Mouse (Mus musculus) erythroblast, embryonic 14.5 days (primary cell): ENCODE measurements around the gene Dpf2. TPM values are rescaled to one million over a fixed set of nuclear protein-coding genes. Genes with fewer than 3 reads are reported as not detected.

ENCODE experiments used
- H3K27me3 ChIP-seq: 2 replicates; pipeline ENCODE4 v1.6.1; 2012; ENCODE audit warnings: inconsistent platforms; ENCODE audit not compliant: control insufficient read depth
- H3K36me3 ChIP-seq: 2 replicates; pipeline ENCODE4 v1.6.1; 2012; ENCODE audit warnings: mild to moderate bottlenecking, inconsistent platforms; ENCODE audit not compliant: control insufficient read depth
- H3K4me1 ChIP-seq: 2 replicates; pipeline ENCODE4 v1.6.1; 2012; ENCODE audit warnings: inconsistent platforms; ENCODE audit not compliant: control insufficient read depth
- H3K4me3 ChIP-seq: replicated peaks from 2 replicates; pipeline ENCODE3; 2012; ENCODE audit warnings: moderate library complexity, mild to moderate bottlenecking, inconsistent platforms
- H3K9me3 ChIP-seq: 2 replicates; pipeline ENCODE4 v1.6.1; 2012; ENCODE audit warnings: low read length, inconsistent platforms, mixed read lengths; ENCODE audit not compliant: control insufficient read depth
- GATA1 ChIP-seq: IDR thresholded peaks from 2 replicates; pipeline ENCODE4 v1.6.1; 2012; ENCODE audit warnings: low read length, inconsistent platforms, mixed read lengths
- TAL1 ChIP-seq: IDR thresholded peaks from 3 replicates; pipeline ENCODE4 v1.6.1; 2012; ENCODE audit warnings: low read length, inconsistent platforms, mixed read lengths
- polyA plus RNA-seq: library from polyadenylated mRNA; stranded (reverse); fragments of >175 nt; gene quantifications from 2 replicates; pipeline ENCODE4 v1.2.3, GENCODE M21; 2012

The Dpf2 gene
- polyA plus RNA-seq, 1 experiment = 2.7 TPM

DNA sequence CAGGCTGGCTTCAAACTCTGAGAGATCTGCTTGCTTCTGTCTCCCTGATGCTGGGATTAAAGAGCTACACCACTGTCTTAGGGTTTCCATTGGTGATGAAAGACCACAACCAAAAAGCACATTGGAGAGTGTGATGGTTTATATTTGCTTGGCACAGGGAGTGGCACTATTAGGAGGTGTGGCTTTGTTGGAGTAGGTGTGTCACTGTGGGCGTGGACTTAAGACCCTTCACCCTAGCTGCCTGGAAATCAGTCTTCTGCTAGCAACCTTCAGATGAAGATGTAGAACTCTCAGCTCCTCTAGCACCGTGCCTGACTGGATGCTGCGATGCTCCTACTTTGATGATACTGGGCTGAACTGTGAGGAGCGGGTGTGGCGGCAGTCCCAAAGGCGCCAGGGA is 25.7 kb upstream of the Dpf2 start:
- H3K36me3 ChIP-seq = peaks cover 55% of the 10 kb centered on the region
- H3K27me3 ChIP-seq = peaks cover 38% of the 10 kb centered on the region
- peaks cover 47% of the 10 kb centered on the region for H3K4me1 ChIP-seq
- TF ChIP-seq TAL1 = no peak
- no peak for TF ChIP-seq GATA1
- H3K4me3 ChIP-seq = peak overlapping the region; percentile 15
- H3K9me3 ChIP-seq = 0 out of 2 replicates have a peak, but pooled peaks cover 2% of the 10 kb centered on the region

DNA sequence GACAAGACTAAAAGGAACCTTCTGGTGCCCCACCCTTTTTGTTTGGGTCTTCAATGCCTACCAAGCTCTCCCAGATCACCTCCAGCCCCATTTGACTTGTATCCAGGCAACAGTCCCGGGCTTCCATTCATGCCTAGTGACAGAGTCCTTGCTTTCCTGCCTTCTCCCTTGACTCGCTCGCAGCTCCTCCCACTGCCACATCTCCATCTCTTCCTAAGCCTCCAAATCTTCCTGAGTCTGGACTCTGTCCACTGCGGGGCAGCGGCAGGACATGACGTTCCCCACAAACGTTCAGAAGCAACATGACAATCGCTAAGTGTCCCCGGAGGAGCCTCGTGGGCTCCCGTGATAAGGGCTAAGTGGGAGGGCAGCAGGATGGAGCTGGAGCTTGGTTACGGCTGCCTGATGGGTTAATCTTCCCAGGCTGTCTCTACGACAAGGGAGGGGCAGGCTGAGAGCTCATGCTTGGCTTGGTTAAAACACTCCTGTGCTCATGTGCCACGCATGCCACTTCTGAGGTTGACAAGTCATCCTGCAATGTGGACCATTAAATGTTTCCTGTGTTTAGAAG is 25.1 kb upstream of the Dpf2 start:
- H3K4me1 ChIP-seq = peaks cover 47% of the 10 kb centered on the region
- H3K4me3 ChIP-seq = peak overlapping the region; percentile 15
- TF ChIP-seq GATA1 (no peak), TAL1 (no peak)
- H3K9me3 ChIP-seq = 0 out of 2 replicates have a peak, but pooled peaks cover 2% of the 10 kb centered on the region
- H3K27me3 ChIP-seq = peaks cover 42% of the 10 kb centered on the region
- H3K36me3 ChIP-seq = peaks cover 49% of the 10 kb centered on the region

GRCm38 (mm10) chr19:5937095-5937835 is 24.5 kb upstream of the Dpf2 start:
- H3K36me3 ChIP-seq = peaks cover 43% of the 10 kb centered on the region
- H3K4me1 ChIP-seq = peaks cover 45% of the 10 kb centered on the region
- H3K9me3 ChIP-seq = 0 out of 2 replicates have a peak, but pooled peaks cover 2% of the 10 kb centered on the region
- H3K4me3 ChIP-seq = no peak overlapping the region
- TF ChIP-seq TAL1 = no peak
- no peak for TF ChIP-seq GATA1
- H3K27me3 ChIP-seq = peaks cover 45% of the 10 kb centered on the region

GRCm38 (mm10) chr19:5935691-5936090 is 22.9 kb upstream of the Dpf2 start:
- H3K4me3 ChIP-seq = no peak overlapping the region
- peaks cover 55% of the 10 kb centered on the region for H3K27me3 ChIP-seq
- no peak for TF ChIP-seq GATA1
- TF ChIP-seq TAL1 = no peak
- H3K4me1 ChIP-seq = peaks cover 45% of the 10 kb centered on the region
- H3K9me3 ChIP-seq = 0 out of 2 replicates have a peak, but pooled peaks cover 2% of the 10 kb centered on the region
- peaks cover 27% of the 10 kb centered on the region for H3K36me3 ChIP-seq

GRCm38 (mm10) chr19:5935266-5935665 is 22.5 kb upstream of the Dpf2 start:
- TF ChIP-seq TAL1 (no peak), GATA1 (no peak)

GRCm38 (mm10) chr19:5929634-5930596 is 17.1 kb upstream of the Dpf2 start:
- Histone ChIP-seq H3K9me3 (no peaks in the 10 kb centered on the region), H3K27me3 (peaks cover 83% of the 10 kb centered on the region), H3K4me1 (peaks cover 8% of the 10 kb centered on the region), H3K36me3 (no peaks in the 10 kb centered on the region), H3K4me3 (no peak overlapping the region)
- no peak for TF ChIP-seq GATA1
- no peak for TF ChIP-seq TAL1

More at GRCm38 (mm10) chr19:5935266-5935665, 22.5 kb upstream of the Dpf2 start:
- Histone ChIP-seq H3K4me3 (no peak overlapping the region), H3K27me3 (peaks cover 59% of the 10 kb centered on the region), H3K4me1 (peaks cover 45% of the 10 kb centered on the region), H3K9me3 (0 out of 2 replicates have a peak, but pooled peaks cover 2% of the 10 kb centered on the region), H3K36me3 (peaks cover 23% of the 10 kb centered on the region)

- Histone ChIP-seq H3K27me3 (peaks cover 71% of the 10 kb centered on the region), H3K4me3 (no peak overlapping the region), H3K4me1 (peaks cover 21% of the 10 kb centered on the region), H3K9me3 (no peaks in the 10 kb centered on the region), H3K36me3 (no peaks in the 10 kb centered on the region)
- no peak for TF ChIP-seq TAL1
Measured at GRCm38 (mm10) chr19:5928546-5928945, 15.7 kb upstream of the Dpf2 start.

DNA sequence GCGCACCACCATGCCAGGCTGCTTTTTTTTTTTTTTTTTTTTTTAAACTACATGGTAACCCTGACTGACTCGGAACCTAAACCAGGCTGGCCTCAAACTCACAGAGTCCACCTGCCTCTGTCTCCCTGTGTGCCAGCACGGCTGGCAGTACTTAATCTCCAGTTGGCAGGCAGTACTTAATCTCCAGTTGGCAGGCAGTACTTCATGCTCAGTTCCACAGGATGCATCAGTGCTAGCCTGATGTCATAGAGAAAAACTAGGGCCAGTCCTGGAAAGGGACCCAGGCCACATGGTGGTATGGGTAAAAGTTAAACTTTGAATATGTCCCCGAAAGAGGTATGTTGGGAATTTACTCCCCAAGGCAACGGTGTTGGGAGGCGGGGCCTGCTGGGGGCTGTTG is 15.3 kb upstream of the Dpf2 start:
- no peak overlapping the region for H3K4me3 ChIP-seq
- H3K36me3 ChIP-seq = no peaks in the 10 kb centered on the region
- TF ChIP-seq GATA1 (no peak), TAL1 (no peak)
- peaks cover 25% of the 10 kb centered on the region for H3K4me1 ChIP-seq
- no peaks in the 10 kb centered on the region for H3K9me3 ChIP-seq
- H3K27me3 ChIP-seq = peaks cover 68% of the 10 kb centered on the region
